Mouse (Mus musculus) MEL-GATA-1-ER (cell line): ENCODE measurements around the gene Wwc2.

Source experiments
- DNase-seq: peaks from one replicate; pipeline ENCODE4 v3.0.0-alpha.2; 2012; ENCODE audit warnings: low read depth; ENCODE audit errors: extremely low read depth

Wwc2 gene

GRCm38 (mm10) chr8:47906142-47906541 is 84.6 kb downstream of the Wwc2 start:
- no peak for DNase-seq

- no peak for DNase-seq
Measured at GRCm38 (mm10) chr8:47905256-47905655, 85.5 kb downstream of the Wwc2 start.

GRCm38 (mm10) chr8:47904004-47904403 is 86.7 kb downstream of the Wwc2 start:
- DNase-seq = no peak

- DNase-seq = no peak
Measured at GRCm38 (mm10) chr8:47902704-47903103, 88.0 kb downstream of the Wwc2 start.

GRCm38 (mm10) chr8:47900361-47900760 is 90.4 kb downstream of the Wwc2 start:
- no peak for DNase-seq

GRCm38 (mm10) chr8:47899891-47900290 is 90.8 kb downstream of the Wwc2 start:
- DNase-seq = no peak

- no peak for DNase-seq
Measured at GRCm38 (mm10) chr8:47892419-47892818, 98.3 kb downstream of the Wwc2 start.

GRCm38 (mm10) chr8:47891641-47892040 is 99.1 kb downstream of the Wwc2 start:
- no peak for DNase-seq

- no peak for DNase-seq
Measured at GRCm38 (mm10) chr8:47890814-47891210, 99.9 kb downstream of the Wwc2 start.

- DNase-seq = no peak
Measured at GRCm38 (mm10) chr8:47889936-47890813, 100.5 kb downstream of the Wwc2 start.

GRCm38 (mm10) chr8:47888841-47889570 is 101.7 kb downstream of the Wwc2 start:
- DNase-seq = no peak

GRCm38 (mm10) chr8:47884306-47884705 is 106.4 kb downstream of the Wwc2 start:
- DNase-seq = no peak

GRCm38 (mm10) chr8:47883739-47884138 is 107.0 kb downstream of the Wwc2 start:
- DNase-seq = no peak

GRCm38 (mm10) chr8:47878516-47878915 is 112.2 kb downstream of the Wwc2 start:
- DNase-seq = no peak

- no peak for DNase-seq
Measured at GRCm38 (mm10) chr8:47875865-47876264, 114.9 kb downstream of the Wwc2 start.

GRCm38 (mm10) chr8:47874497-47875178 is 116.1 kb downstream of the Wwc2 start:
- no peak for DNase-seq

GRCm38 (mm10) chr8:47872361-47873107 is 118.2 kb downstream of the Wwc2 start:
- DNase-seq = peak; percentile 18

GRCm38 (mm10) chr8:47867067-47867466 is 123.7 kb downstream of the Wwc2 start:
- DNase-seq = peak; percentile 31

GRCm38 (mm10) chr8:47866568-47866967 is 124.2 kb downstream of the Wwc2 start:
- DNase-seq = no peak

- no peak for DNase-seq
Measured at GRCm38 (mm10) chr8:47859259-47859658, 131.5 kb downstream of the Wwc2 start.

GRCm38 (mm10) chr8:47853356-47853755 is 137.4 kb downstream of the Wwc2 start:
- DNase-seq = no peak
